Mouse (Mus musculus) MEL (cell line): ENCODE measurements around the gene Ctr9. TPM values are rescaled to one million over a fixed set of nuclear protein-coding genes. Genes with fewer than 3 reads are reported as not detected.

Experiments used
- DNase-seq: peaks from one replicate; pipeline ENCODE4 v3.0.0; 2011; ENCODE audit warnings: low read depth, low spot score
- H3K27ac ChIP-seq: 2 replicates; pipeline ENCODE4 v1.5.1; 2012; ENCODE audit warnings: low read depth, mild to moderate bottlenecking, control low read depth, low read length, moderate library complexity; ENCODE audit not compliant: control insufficient read depth
- H3K27me3 ChIP-seq, 2 experiments: fragments of 150-350 bp in 1 of 2; sonication (generic) in 1 of 2; 2 replicates each; pipeline ENCODE4 v1.6.1; 2012; ENCODE audit warnings: low read length in 2 of 2, mild to moderate bottlenecking in 2 of 2, improper control_type of control experiment in 1 of 2, moderate library complexity in 1 of 2; ENCODE audit not compliant: insufficient read depth in 2 of 2, control insufficient read depth in 1 of 2
- H3K36me3 ChIP-seq, 2 experiments: 2 replicates each; pipeline ENCODE4 v1.6.1; 2012 to 2014; ENCODE audit warnings: low read length in 2 of 2, improper control_type of control experiment in 1 of 2, inconsistent platforms in 1 of 2, mild to moderate bottlenecking in 1 of 2; ENCODE audit not compliant: insufficient read depth in 2 of 2, control insufficient read depth in 1 of 2
- H3K4me1 ChIP-seq, 2 experiments: fragments of 150-350 bp in 1 of 2; sonication (generic) in 1 of 2; 2 replicates each; pipeline ENCODE4 v1.6.1; 2012; ENCODE audit warnings: low read length in 2 of 2, improper control_type of control experiment in 1 of 2, mild to moderate bottlenecking in 1 of 2; ENCODE audit not compliant: insufficient read depth in 2 of 2, control insufficient read depth in 1 of 2
- H3K4me3 ChIP-seq, 2 experiments: fragments of 150-350 bp in 1 of 2; sonication (generic) in 1 of 2; 2 replicates each; pipeline ENCODE4 v1.5.1; 2012; ENCODE audit warnings: low read depth in 2 of 2, low read length in 2 of 2, mild to moderate bottlenecking in 2 of 2, moderate library complexity in 2 of 2, control low read depth in 1 of 2, improper control_type of control experiment in 1 of 2; ENCODE audit not compliant: control insufficient read depth in 1 of 2, insufficient read depth in 1 of 2
- H3K79me2 ChIP-seq: 2 replicates; pipeline ENCODE4 v1.6.1; 2012; ENCODE audit warnings: mild to moderate bottlenecking, low read length, moderate library complexity; ENCODE audit not compliant: control insufficient read depth, poor library complexity, insufficient read depth
- H3K9ac ChIP-seq: 2 replicates; pipeline ENCODE4 v1.6.1; 2012; ENCODE audit warnings: low read depth, mild to moderate bottlenecking, control low read depth, low read length, moderate library complexity; ENCODE audit not compliant: control insufficient read depth, poor library complexity, severe bottlenecking
- H3K9me3 ChIP-seq: fragments of 150-350 bp; sonication (generic); replicated peaks from 2 replicates; pipeline ENCODE4 v1.6.1; 2012; ENCODE audit warnings: mild to moderate bottlenecking, low read length, improper control_type of control experiment, moderate library complexity; ENCODE audit not compliant: insufficient read depth
- BHLHE40 ChIP-seq: IDR thresholded peaks from 2 replicates; pipeline ENCODE4 v1.6.1; 2012; ENCODE audit warnings: low read depth, mild to moderate bottlenecking, inconsistent platforms, low read length, improper control_type of control experiment, borderline replicate concordance
- CHD1 ChIP-seq: IDR thresholded peaks from 2 replicates; pipeline ENCODE4 v1.6.1; 2012; ENCODE audit warnings: low read depth, mild to moderate bottlenecking, inconsistent platforms, low read length, improper control_type of control experiment
- CTCF ChIP-seq, 3 experiments: IDR thresholded peaks in 2 of 3; conservative IDR thresholded peaks in 1 of 3; 2 replicates each; pipeline ENCODE4 v1.5.1; 2011 to 2012; ENCODE audit warnings: low read length in 3 of 3, low read depth in 2 of 3, mild to moderate bottlenecking in 2 of 3, improper control_type of control experiment in 1 of 3, inconsistent platforms in 1 of 3, mixed read lengths in 1 of 3, moderate library complexity in 1 of 3; ENCODE audit not compliant: control insufficient read depth in 1 of 3, insufficient read depth in 1 of 3, poor library complexity in 1 of 3, severe bottlenecking in 1 of 3
- ELF1 ChIP-seq: IDR thresholded peaks from 2 replicates; pipeline ENCODE4 v1.6.1; 2014; ENCODE audit warnings: low read depth, mild to moderate bottlenecking, inconsistent platforms, low read length, improper control_type of control experiment, moderate library complexity
- GABPA ChIP-seq: IDR thresholded peaks from 2 replicates; pipeline ENCODE4 v1.6.1; 2012; ENCODE audit warnings: low read depth, mild to moderate bottlenecking, inconsistent platforms, low read length, improper control_type of control experiment, moderate library complexity
- GATA1 ChIP-seq: IDR thresholded peaks from 2 replicates; pipeline ENCODE4 v1.6.1; 2011; ENCODE audit warnings: low read depth, low read length, improper control_type of control experiment
- JUND ChIP-seq: IDR thresholded peaks from 2 replicates; pipeline ENCODE4 v1.6.1; 2011; ENCODE audit warnings: low read depth, mild to moderate bottlenecking, improper control_type of control experiment, low read length
- MAFK ChIP-seq: IDR thresholded peaks from 2 replicates; pipeline ENCODE4 v1.6.1; 2011; ENCODE audit warnings: low read depth, mild to moderate bottlenecking, low read length, improper control_type of control experiment, borderline replicate concordance
- MAX ChIP-seq: IDR thresholded peaks from 2 replicates; pipeline ENCODE4 v1.6.1; 2011; ENCODE audit warnings: low read length, improper control_type of control experiment
- MAZ ChIP-seq: IDR thresholded peaks from 2 replicates; pipeline ENCODE4 v1.6.1; 2012; ENCODE audit warnings: low read depth, mild to moderate bottlenecking, inconsistent platforms, low read length, improper control_type of control experiment
- MEF2A ChIP-seq: IDR thresholded peaks from 2 replicates; pipeline ENCODE4 v1.6.1; 2014; ENCODE audit warnings: low read depth, mild to moderate bottlenecking, inconsistent platforms, low read length, improper control_type of control experiment; ENCODE audit not compliant: poor library complexity, insufficient replicate concordance, severe bottlenecking; ENCODE audit errors: extremely low read depth
- MXI1 ChIP-seq: IDR thresholded peaks from 2 replicates; pipeline ENCODE4 v1.6.1; 2011; ENCODE audit warnings: mild to moderate bottlenecking, low read depth, low read length, improper control_type of control experiment
- MYB ChIP-seq: IDR thresholded peaks from 2 replicates; pipeline ENCODE4 v1.6.1; 2011; ENCODE audit warnings: mild to moderate bottlenecking, low read depth, low read length, improper control_type of control experiment
- MYC ChIP-seq: IDR thresholded peaks from 2 replicates; pipeline ENCODE4 v1.6.1; 2011; ENCODE audit warnings: low read depth, mild to moderate bottlenecking, low read length, improper control_type of control experiment, moderate library complexity
- POLR2A ChIP-seq, 2 experiments: IDR thresholded peaks; 2 replicates each; pipeline ENCODE4 v1.6.1; 2011 to 2012; ENCODE audit warnings: low read length in 2 of 2, mild to moderate bottlenecking in 2 of 2, control low read depth in 1 of 2, improper control_type of control experiment in 1 of 2, low read depth in 1 of 2, moderate library complexity in 1 of 2; ENCODE audit not compliant: control insufficient read depth in 1 of 2, insufficient read depth in 1 of 2, poor library complexity in 1 of 2
- RAD21 ChIP-seq: IDR thresholded peaks from 2 replicates; pipeline ENCODE4 v1.6.1; 2011; ENCODE audit warnings: mild to moderate bottlenecking, low read depth, low read length, improper control_type of control experiment
- RCOR1 ChIP-seq: IDR thresholded peaks from 2 replicates; pipeline ENCODE4 v1.6.1; 2012; ENCODE audit warnings: low read depth, mild to moderate bottlenecking, inconsistent platforms, low read length, improper control_type of control experiment
- SIN3A ChIP-seq: IDR thresholded peaks from 2 replicates; pipeline ENCODE4 v1.6.1; 2012; ENCODE audit warnings: low read length, improper control_type of control experiment, inconsistent platforms
- SMC3 ChIP-seq: IDR thresholded peaks from 2 replicates; pipeline ENCODE4 v1.6.1; 2011; ENCODE audit warnings: low read depth, low read length, improper control_type of control experiment
- TAL1 ChIP-seq: IDR thresholded peaks from 2 replicates; pipeline ENCODE4 v1.6.1; 2012; ENCODE audit warnings: mild to moderate bottlenecking, inconsistent platforms, low read length, moderate library complexity, mixed read lengths
- UBTF ChIP-seq: IDR thresholded peaks from 2 replicates; pipeline ENCODE4 v1.6.1; 2012; ENCODE audit warnings: low read depth, mild to moderate bottlenecking, inconsistent platforms, low read length, improper control_type of control experiment, moderate library complexity, borderline replicate concordance; ENCODE audit not compliant: insufficient read depth
- USF1 ChIP-seq: IDR thresholded peaks from 2 replicates; pipeline ENCODE4 v1.6.1; 2014; ENCODE audit warnings: low read depth, mild to moderate bottlenecking, inconsistent platforms, low read length, improper control_type of control experiment, moderate library complexity
- USF2 ChIP-seq, 2 experiments: IDR thresholded peaks; 2 replicates each; pipeline ENCODE4 v1.6.1; 2011 to 2012; ENCODE audit warnings: improper control_type of control experiment in 2 of 2, low read length in 2 of 2, borderline replicate concordance in 1 of 2, inconsistent platforms in 1 of 2, low read depth in 1 of 2, mild to moderate bottlenecking in 1 of 2; ENCODE audit not compliant: insufficient read depth in 1 of 2
- ZC3H11A ChIP-seq: IDR thresholded peaks from 2 replicates; pipeline ENCODE4 v1.6.1; 2012; ENCODE audit warnings: low read depth, mild to moderate bottlenecking, inconsistent platforms, low read length, improper control_type of control experiment
- ZNF384 ChIP-seq: IDR thresholded peaks from 2 replicates; pipeline ENCODE4 v1.6.1; 2012; ENCODE audit warnings: low read depth, mild to moderate bottlenecking, inconsistent platforms, low read length, improper control_type of control experiment
- polyA plus RNA-seq, 2 experiments: library from polyadenylated mRNA; stranded (reverse) in 1 of 2; unstranded in 1 of 2; fragments of >175 nt in 1 of 2; fragments of >200 nt in 1 of 2; gene quantifications; 2 replicates each; pipeline versions ENCODE4 v1.2.1 to v1.2.4; 2012; ENCODE audit warnings: low replicate concordance in 2 of 2, low read depth in 1 of 2; ENCODE audit not compliant: insufficient read length in 2 of 2, insufficient read depth in 1 of 2, missing spikeins in 1 of 2
- total RNA-seq: library from RNA; depleted of rRNA; stranded (reverse); fragments of 300-350 nt; gene quantifications from 2 replicates; pipeline ENCODE4 v1.2.3, GENCODE M21; 2012

Ctr9 gene
- total and polyA plus RNA-seq, 3 experiments, result 37.5 to 141 (median 42.8) TPM

- TF ChIP-seq MAZ (no peak), GABPA (no peak), POLR2A (IDR thresholded peaks at IDR 0.05; ENCODE audit: control insufficient read depth in 1 of 2, insufficient read depth in 1 of 2, low read depth in 1 of 2, low read length in 2 of 2, poor library complexity in 1 of 2) (peak; percentile 94 to 99), ELF1 (no peak), MXI1 (peak; percentile 71; the same call in 1 of the 2 replicates), TAL1 (no peak), RAD21 (no peak), GATA1 (0 out of 2 replicates have a peak, but pooled peaks have one; percentile 4), MEF2A (no peak)
Observed at GRCm38 (mm10) chr7:111082822-111083732, 54.3 kb downstream of the Ctr9 start, which contains the start of gene Eif4g2 (continued).

- DNase-seq, result peak; percentile 58
- TF ChIP-seq SIN3A, result 0 out of 2 replicates have a peak, but pooled peaks have one; percentile 60
- TF ChIP-seq ZNF384, result peak; percentile 72
- peak; percentile 98 for TF ChIP-seq CHD1
- TF ChIP-seq MEF2A, result no peak
- no peak for TF ChIP-seq ZC3H11A
- peak; percentile 73 for TF ChIP-seq MAX
- TF ChIP-seq MXI1, result peak; percentile 82; the same call in 1 of the 2 replicates
- TF ChIP-seq MYB, result no peak
- peak; percentile 83 for TF ChIP-seq MYC
- Histone ChIP-seq H3K36me3 (peaks cover 22 to 31% of the 10 kb centered on the region in 2 experiments), H3K9ac (peak overlapping the region; percentile 97), H3K27ac (peak overlapping the region; percentile 98), H3K4me3 (peak overlapping the region; percentile 65 to 94), H3K79me2 (peaks cover 42% of the 10 kb centered on the region), H3K9me3 (no peaks in the 10 kb centered on the region), H3K4me1 (peaks cover 8 to 14% of the 10 kb centered on the region in 2 experiments; a peak in 3 of 4 replicates), H3K27me3 (no peaks in the 10 kb centered on the region)
Observed at GRCm38 (mm10) chr7:111083733-111084120, 55.0 kb downstream of the Ctr9 start.

- Histone ChIP-seq H3K27ac (peak overlapping the region; percentile 58; the same call in 1 of the 2 replicates), H3K9me3 (no peaks in the 10 kb centered on the region), H3K9ac (peak overlapping the region; percentile 97), H3K4me1 (peaks cover 8 to 14% of the 10 kb centered on the region in 2 experiments; a peak in 3 of 4 replicates), H3K4me3 (peak overlapping the region in 1 of 2 experiments; percentile 65; a peak in 2 of 4 replicates), H3K36me3 (peaks cover 15 to 24% of the 10 kb centered on the region in 2 experiments), H3K27me3 (no peaks in the 10 kb centered on the region), H3K79me2 (peaks cover 38% of the 10 kb centered on the region)
- peak; percentile 69 for DNase-seq
- TF ChIP-seq GABPA (no peak), SIN3A (0 out of 2 replicates have a peak, but pooled peaks have one; percentile 15), ZC3H11A (no peak), SMC3 (no peak), ZNF384 (no peak), UBTF (no peak), JUND (no peak), RCOR1 (no peak), USF2 (IDR thresholded peaks at IDR 0.05; ENCODE audit: borderline replicate concordance in 1 of 2, insufficient read depth in 1 of 2, low read depth in 1 of 2, low read length in 2 of 2) (no peak), GATA1 (no peak), MAFK (no peak), BHLHE40 (no peak), MEF2A (no peak), USF1 (peak; percentile 81), CTCF (IDR thresholded peaks at IDR 0.05 in 2 of 3, conservative IDR thresholded peaks at IDR 0.05 in 1 of 3; ENCODE audit: control insufficient read depth in 1 of 3, insufficient read depth in 1 of 3, low read depth in 2 of 3, low read length in 3 of 3, poor library complexity in 1 of 3, severe bottlenecking in 1 of 3) (peak in 1 of 3 experiments; percentile 2; a peak in 1 of 6 replicates), MAX (peak; percentile 92)
Observed at GRCm38 (mm10) chr7:111084443-111084842, 55.7 kb downstream of the Ctr9 start.
